Mouse (Mus musculus) neutrophil, adult 5-6 weeks (primary cell): Measurements from ENCODE around the gene Serpinf2. TPM values are rescaled to one million over a fixed set of nuclear protein-coding genes. Genes with fewer than 3 reads are reported as not detected.

Experiments
- ATAC-seq: fragments of 151-379, 151-347 bp; 2 replicates; pipeline ENCODE4 v1.8.0; 2017; ENCODE audit warnings: mild to moderate bottlenecking, moderate TSS enrichment; ENCODE audit not compliant: insufficient number of reproducible peaks, poor library complexity, low FRiP score, severe bottlenecking; ENCODE audit errors: extremely low read depth
- total RNA-seq: library from RNA; stranded (forward); fragments of 200-1000 nt; gene quantifications from 2 replicates; pipeline ENCODE4 v1.2.3, GENCODE M21; 2017

The Serpinf2 gene
- total RNA-seq, 1 experiment from 2014 or later: 0.47 TPM

- no peak for ATAC-seq
Measured at GRCm38 (mm10) chr11:75439951-75440350, 560 bp upstream of the Serpinf2 start.

GRCm38 (mm10) chr11:75438804-75439203, 587 bp downstream of the Serpinf2 start:
- no peak for ATAC-seq

GRCm38 (mm10) chr11:75438194-75438593, 1.2 kb downstream of the Serpinf2 start:
- ATAC-seq: no peak

GRCm38 (mm10) chr11:75434138-75434537, 5.3 kb downstream of the Serpinf2 start:
- no peak for ATAC-seq

- no peak for ATAC-seq
Measured at GRCm38 (mm10) chr11:75431307-75431706, 8.1 kb downstream of the Serpinf2 start.

GRCm38 (mm10) chr11:75429019-75429705, 10.2 kb downstream of the Serpinf2 start:
- peak; percentile 86 for ATAC-seq

GRCm38 (mm10) chr11:75424459-75424858, 14.9 kb downstream of the Serpinf2 start:
- no peak for ATAC-seq

GRCm38 (mm10) chr11:75424033-75424432, 15.4 kb downstream of the Serpinf2 start:
- no peak for ATAC-seq

- no peak for ATAC-seq
Measured at GRCm38 (mm10) chr11:75423091-75423490, 16.3 kb downstream of the Serpinf2 start.

GRCm38 (mm10) chr11:75422013-75422792, 17.2 kb downstream of the Serpinf2 start, which contains the start of gene Serpinf1:
Gene Serpinf1, minus strand, starts transcription at chr11:75422701.
- no peak for ATAC-seq

- no peak for ATAC-seq
Measured at GRCm38 (mm10) chr11:75421375-75422012, 17.9 kb downstream of the Serpinf2 start.

GRCm38 (mm10) chr11:75420810-75421374, 18.5 kb downstream of the Serpinf2 start:
- no peak for ATAC-seq

GRCm38 (mm10) chr11:75420037-75420436, 19.4 kb downstream of the Serpinf2 start:
- no peak for ATAC-seq

- no peak for ATAC-seq
Measured at GRCm38 (mm10) chr11:75415994-75416393, 23.4 kb downstream of the Serpinf2 start.

- ATAC-seq: peak; percentile 47; the same call in 1 of the 2 replicates
Measured at GRCm38 (mm10) chr11:75415096-75415495, 24.3 kb downstream of the Serpinf2 start.

GRCm38 (mm10) chr11:75410591-75410990, 28.8 kb downstream of the Serpinf2 start:
- no peak for ATAC-seq

- ATAC-seq: peak; percentile 24; the same call in 1 of the 2 replicates
Measured at GRCm38 (mm10) chr11:75409679-75410575, 29.5 kb downstream of the Serpinf2 start.

- ATAC-seq: peak; percentile 58; the same call in 1 of the 2 replicates
Measured at GRCm38 (mm10) chr11:75406865-75407264, 32.5 kb downstream of the Serpinf2 start.
